Mouse (Mus musculus) urinary bladder, postnatal 14 days (tissue): Measurements from ENCODE around the gene Stard9.

Experiments used
- DNase-seq: peaks from one replicate; pipeline ENCODE4 v3.0.0; 2021; ENCODE audit warnings: low spot score

The Stard9 gene

DNA sequence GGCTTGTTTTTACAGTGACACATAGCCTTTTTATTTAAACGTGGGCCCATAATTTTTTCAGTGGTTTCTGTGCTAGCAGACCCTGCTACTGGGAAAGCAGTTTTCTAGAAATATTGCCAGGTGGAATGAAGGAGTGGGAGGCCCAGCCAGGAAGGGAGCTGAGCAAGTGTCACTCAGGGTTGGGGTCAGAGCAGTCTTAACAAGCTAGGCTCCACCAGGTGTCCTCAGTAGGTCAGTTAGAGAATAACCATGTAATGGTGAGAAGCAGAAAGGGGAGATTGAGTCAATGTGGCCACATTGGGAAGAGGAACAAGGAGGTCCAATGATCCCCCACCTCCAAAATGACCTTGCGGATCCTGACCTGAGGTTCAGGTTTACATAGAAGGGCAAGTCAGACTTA, 25.8 kb downstream of the Stard9 start:
- DNase-seq = no peak

DNA sequence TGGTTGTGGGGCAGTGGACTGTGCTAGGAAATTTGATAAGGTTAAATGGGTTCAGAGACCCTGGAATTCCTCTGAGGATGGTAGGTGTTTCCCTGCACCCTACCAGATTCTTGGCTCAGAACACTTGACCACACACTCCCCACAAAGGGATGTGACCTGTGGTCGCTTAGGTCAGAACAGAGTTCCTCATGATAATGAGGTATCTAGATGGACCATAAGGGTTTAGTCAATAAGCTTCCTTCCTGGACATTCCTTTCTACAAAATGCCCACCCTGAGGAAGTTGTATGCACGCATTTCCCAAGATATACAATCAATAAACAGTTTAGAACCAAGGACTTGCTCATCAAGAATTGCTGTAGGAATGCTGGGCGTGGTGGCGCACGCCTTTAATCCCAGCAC, 27.0 kb downstream of the Stard9 start:
- no peak for DNase-seq

DNA sequence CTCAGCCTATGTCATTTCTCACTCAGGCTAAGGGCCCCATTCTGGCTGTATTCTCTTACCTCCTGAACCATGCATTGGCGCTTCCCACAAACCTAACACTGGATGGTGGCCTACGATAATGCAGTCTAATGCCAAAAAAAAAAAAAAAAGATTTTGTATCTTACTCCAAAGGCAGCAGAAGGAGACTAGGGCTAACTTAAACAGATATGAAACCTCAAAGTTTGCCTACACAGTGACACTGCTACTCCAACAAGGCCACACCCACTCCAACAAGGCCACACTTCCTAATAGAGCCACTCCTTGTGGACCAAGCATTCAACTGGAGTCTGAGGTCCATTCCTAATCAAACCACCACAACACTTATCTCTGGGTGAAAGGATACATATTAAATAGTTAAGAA, 27.8 kb downstream of the Stard9 start:
- no peak for DNase-seq

DNA sequence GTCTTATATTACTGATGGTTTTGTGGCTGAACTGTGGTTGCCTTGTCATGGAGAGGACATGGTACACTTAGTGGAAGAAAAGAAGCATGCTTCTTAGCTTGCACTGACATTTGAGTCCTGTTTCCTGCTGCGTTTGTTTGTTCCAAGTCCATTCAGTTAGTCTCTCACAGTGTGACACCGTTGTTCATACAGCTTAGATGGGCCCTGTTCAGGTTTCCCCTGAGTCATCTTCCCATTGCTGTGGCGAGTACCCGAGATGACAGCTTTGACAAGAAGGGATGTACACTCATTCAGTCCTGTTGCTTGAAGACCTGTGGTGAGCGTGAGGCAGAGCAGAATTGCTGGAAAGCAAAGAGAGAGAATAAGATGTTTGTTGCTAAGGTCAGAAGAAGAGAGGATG, 29.6 kb downstream of the Stard9 start:
- DNase-seq = no peak

DNA sequence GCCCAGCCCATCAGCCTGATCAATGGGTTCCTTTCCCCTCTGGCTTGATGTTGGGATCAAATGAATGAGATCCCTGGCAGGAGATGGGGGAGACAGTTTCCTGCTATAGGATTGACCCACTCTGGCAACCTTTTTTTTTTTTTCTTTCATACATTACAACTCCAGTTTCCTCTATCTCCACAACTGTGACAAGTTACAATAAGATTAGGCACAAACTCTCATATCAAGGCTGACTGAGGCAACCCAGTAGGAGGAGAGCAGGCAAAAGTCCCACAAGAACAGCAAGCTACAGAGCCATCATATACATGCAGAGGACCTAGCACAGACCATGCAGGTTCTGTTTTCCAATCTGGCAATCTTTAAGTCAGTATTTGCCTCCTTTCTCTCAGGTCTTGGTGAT, 30.4 kb downstream of the Stard9 start:
- DNase-seq = no peak

DNA sequence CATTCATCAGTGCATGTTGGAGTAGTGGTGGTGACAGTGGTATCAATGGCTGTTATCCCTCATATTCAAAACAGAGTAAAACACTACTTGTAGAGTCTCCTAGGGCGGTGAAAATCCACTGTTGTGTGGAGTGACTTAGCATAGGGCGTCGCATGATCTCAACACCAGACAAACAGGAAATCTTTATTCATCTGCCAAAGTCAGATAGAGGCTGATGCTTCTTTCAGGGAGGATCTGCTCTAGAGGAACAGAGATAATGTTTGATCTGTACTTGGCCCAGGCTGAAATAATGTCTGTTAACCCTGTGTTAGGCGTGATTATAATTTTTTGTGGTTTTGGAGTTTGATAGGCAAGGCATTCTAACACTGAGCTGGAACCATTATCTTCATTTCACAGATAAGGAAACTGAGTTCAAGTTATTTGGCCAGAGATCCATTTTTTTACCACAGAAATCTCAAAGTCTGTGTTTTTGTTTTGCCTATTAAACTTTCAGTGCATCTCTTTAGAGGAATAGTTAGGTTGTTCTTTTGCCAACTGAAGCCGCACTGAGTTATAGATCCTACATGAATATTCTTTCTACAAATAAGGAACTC, 31.7 kb downstream of the Stard9 start:
- DNase-seq = no peak

DNA sequence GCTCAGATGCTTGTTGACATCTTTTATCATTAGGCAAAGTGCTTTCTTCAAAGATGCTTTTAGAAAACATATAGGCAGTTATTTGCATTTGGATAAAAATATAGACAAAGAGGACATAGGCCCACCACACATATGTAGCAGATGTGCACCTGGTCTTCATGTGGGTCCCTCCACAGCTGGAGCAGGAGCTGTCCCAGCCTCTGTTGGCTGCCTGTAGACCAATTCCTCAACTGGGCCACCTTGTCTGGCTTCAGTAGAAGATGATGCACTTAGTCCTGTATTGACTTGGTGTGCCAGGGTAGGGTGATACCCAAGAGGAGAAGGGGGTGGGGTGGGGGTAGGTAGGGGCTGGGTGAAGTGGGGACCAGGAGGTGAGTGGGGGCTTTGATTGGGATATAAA, 33.8 kb downstream of the Stard9 start:
- DNase-seq = no peak

DNA sequence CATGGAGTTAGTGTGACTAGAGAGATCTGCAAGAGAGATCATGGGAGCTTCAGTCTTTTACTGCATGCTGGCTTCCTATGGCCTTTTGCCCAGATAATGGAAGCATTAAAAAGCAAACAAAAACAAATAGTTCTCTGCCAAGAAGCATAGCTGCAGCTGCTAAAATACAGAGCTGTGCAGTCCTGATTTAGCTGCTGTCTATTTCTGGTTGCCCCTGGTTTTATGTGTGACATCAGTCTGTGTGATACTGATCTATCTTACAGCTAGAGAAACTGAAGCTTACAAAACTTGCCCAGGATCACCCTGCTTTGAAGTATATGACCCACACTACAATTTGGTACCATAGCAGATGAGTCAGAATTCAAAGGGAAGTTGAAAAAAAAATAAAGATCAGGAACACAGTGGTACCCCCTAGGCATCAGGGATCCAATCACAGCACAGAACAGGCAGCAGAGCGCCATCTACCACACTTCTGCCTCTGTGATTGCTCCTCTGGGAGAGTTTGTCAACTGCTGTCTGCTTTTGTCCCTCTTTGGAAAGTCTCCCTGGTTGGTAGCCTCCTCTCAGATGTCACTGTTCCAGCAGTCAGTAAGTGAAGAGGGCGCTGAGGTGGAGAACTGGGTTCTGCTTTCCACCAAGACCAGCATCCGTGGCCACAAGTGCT, 34.7 kb downstream of the Stard9 start:
- DNase-seq = no peak

DNA sequence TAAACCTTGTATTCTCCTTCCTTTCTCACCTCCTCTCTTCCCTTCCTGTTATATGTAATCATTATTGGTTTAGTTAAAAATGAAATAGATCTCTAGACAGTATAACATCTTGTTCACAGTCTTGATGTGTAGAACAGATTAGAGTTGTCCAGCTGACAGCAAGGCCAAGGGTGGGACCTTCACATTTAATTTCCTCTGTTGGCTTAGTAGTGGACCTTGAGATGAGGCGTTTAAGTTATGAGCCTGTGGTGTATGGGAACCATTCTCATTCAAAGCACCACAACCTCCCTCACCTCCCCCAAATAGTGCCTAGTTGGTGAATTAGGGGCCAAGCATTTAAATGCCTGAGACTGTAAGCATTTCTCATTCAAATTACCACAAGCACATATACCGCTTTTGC, 38.5 kb downstream of the Stard9 start:
- no peak for DNase-seq

DNA sequence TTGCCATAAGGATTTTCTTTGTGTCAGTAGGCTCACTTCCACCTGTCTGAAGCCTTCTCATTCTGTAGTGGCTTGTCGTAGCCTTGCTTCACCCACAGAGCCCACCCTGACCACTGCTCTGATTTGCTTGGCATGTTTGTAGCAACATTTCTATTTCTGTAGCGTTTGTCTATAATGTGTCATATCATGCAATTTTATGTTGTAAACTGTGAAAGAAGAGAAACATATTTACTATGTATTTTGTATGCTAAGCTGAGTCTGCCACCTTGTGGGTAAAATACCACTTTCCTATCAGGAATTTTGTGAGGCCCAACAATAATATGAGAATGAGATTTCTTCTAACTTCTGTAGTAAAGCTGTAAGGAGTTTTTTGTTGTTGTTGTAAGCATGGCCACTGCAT, 41.3 kb downstream of the Stard9 start:
- no peak for DNase-seq

DNA sequence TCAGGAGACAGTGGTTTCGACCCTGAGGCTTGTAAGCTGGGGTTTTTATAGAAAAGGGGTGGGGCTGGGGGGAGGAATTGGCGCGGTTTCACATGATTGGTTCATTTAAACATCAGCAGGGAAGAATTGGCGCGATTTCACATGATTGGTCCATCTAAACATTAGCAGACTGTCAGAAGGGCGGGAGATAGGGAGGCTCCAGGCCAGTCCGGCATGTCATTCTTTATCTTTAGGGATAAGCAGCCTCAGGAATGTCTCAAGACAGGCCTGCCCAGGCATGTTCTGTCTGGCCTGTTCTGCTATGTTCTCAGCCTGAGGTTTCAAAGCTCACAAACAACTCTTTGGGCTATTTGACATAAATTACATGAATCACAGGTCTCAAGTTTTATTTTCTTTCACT, 52.2 kb downstream of the Stard9 start:
- DNase-seq = peak; percentile 43

DNA sequence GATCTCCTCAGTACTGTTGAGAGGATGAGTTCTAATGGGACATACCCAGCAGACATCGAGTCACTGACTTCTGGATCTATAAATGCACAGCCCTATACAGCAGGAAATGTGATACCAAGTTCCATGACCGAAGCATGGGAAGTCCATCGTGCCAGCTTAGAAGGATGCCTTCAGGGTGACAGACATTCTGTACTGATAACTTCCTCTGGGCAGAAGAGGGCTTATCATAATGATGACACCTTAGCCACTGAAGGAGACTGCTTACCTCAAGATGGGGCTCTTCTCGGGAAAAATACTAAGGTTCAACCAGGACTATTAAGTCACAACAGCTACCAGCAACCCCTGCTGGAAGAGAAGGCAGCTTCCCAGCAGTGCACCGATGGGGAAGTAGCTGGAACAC, 68.8 kb downstream of the Stard9 start:
- no peak for DNase-seq

DNA sequence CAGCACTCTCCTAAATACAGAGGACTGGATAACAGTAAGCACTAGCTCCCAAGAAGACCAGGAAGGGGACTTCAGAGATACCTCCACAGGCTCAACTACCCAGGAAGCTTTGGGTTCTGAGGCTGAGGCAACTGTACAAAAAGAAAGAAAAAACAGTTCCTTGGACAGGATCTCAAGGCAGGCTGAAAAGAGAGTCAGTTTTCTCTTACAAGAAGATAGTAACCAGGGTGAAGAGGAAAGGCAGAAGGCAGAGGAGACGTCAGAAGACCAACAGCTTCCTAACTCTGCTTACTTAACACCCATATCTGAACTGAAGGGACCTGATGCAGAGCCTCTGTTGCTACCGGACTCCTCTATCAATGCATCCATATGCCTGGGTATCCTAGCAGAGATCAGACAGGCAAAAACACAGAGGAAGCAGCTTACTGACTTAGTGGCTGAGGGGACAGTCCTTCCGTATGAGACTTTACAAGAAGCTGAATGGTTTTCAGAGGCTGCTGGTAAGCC, 71.5 kb downstream of the Stard9 start:
- DNase-seq = no peak

DNA sequence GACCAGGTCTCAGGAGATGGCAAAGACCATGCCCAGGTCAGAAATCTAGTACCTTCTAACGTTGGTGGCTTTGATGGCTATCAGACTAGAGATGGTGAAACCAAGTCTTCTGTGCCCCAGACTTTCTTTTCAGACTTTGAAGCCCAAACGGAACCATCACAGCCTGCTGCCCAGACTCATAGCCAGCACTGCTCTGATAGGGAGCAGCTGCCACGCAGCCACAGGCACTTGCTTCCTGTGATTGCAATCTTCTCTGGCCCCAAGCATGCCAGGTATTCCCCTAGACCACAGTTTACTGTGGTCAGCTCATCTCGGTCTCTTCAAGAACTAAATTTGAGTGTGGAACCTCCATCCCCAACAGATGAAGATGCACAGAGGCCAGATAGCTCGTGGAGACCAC, 73.8 kb downstream of the Stard9 start:
- DNase-seq = no peak

DNA sequence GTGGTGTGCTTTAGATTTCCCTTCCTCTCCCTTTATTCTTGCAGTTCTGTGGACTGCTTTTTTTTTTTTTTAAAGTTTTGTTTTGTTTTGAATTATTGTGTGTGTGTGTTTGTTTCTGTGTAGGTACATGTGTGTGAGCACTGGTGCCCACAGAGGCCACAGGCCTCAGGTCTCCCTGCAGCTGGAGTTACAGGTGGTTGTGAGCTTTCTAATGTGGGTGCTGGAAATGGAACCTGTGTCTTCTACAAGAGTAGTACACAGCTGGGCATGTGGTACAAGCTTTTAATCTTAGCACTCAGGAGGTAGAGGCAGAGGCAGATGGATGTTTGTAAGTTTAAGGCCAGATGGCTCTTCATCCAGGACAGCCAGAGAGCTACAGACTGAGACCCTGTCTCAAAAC, 78.1 kb downstream of the Stard9 start:
- no peak for DNase-seq

DNA sequence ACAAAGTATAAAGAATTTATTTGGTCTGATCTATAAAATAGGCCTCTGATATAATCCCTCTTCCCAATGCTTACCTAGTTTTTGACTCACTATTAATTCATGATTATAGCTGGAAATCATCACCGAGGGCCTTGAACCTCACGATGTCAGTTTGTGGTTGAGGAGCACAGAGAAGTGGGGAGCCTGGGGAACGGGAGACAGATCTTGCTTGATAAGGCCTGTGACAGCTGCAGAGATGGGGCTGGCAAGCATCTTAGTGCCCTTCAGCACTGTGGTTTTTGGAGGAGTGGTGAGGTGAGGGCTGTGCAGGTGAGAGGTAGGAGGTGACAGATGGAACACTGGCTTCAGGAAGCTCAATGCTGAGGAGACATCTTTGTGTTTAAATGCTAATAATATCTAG, 81.2 kb downstream of the Stard9 start:
- no peak for DNase-seq

DNA sequence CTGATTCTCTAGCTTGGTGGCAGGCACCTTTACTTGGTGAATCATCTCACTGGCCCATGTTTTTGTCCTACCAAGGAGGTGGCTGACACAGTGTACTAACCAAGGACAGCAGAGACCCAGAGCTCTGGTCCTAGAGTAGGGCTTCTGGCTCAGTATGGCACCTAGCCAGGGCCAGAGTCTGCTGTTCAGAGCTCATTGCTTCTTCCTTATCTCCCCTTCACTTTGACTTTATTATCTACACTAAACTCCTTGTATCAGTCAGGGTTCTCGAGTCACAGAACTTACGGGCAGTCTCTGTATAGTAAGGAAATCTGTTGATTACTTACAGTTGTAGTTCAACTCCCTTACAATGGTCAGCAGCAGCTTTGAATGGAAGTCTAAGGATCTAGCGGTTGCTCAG, 82.0 kb downstream of the Stard9 start:
- DNase-seq = no peak

DNA sequence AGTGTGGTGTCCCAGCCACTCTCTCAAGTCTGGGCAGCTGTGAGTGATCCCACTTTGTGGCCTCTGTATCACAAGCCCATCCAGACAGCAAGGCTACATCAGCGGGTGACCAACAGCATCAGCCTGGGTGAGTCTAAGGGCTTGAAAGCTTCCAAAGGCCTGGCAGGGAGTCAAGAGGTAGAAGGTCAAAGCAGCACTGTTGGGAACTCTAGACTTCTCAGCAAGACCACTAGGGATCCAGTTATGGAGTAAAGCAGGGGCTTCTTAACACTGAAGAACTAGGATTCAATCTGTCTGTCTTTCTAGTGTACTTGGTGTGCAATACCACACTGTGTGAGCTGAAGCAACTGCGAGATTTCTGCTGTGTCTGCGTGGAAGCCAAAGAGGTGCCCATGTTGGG, 84.5 kb downstream of the Stard9 start:
- no peak for DNase-seq

DNA sequence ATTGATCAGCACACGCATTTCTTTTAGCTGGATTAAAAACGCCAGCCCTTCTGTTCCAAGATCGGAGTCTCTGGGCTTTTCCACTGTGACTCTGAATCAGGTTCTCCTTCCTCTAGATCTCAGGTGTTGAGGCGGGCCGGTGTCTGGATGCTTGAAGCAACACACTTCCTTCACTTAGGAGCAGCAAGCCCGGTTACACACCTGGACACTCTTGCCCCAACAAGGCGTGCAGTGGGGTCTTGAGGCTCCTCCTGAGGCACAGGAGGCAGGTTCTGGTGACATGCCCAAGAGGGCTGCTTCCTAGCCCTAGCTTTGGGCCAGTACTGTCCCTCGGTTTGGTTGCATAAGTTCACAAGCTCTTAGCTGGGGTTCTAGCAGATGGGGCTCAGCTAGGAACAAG, 89.6 kb downstream of the Stard9 start:
- DNase-seq = no peak

DNA sequence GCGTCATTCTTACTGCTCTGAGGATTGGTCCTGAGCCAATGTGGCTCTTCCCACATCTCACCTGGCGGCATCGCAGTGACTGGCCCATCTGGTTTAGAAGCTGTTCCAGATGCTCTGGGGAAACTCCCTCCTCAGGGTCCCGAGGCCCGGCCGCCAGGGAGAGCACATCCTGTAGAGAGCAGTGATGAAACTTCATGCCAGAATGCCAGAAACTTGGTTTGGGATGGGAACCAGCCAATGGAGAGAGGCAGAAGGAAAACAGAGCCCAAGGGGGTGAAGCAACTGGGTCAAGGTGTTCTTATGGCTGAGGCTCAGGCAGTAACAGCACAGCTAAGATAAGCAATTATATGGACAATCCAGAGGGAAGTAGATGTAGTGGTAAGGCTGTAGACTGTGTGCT, 91.9 kb downstream of the Stard9 start:
- DNase-seq = no peak

DNA sequence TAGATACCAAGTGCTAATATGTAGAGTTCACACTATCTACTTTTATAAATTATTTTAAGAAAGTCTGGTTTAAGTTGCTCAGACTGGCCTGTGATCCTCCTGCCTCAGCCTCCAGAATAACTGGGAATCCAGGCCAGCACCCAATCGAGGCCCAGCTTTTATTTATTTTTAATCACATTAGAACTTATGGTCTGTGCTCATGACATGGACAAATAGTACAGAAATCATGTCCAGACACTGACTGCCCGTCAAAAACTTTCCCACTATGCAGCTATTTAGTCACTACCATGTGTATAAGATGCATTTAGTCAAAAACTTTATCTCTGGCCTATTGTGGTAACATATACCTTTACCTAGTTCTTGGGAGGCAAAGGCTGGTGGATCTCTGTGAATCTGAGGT, 93.0 kb downstream of the Stard9 start:
- no peak for DNase-seq

DNA sequence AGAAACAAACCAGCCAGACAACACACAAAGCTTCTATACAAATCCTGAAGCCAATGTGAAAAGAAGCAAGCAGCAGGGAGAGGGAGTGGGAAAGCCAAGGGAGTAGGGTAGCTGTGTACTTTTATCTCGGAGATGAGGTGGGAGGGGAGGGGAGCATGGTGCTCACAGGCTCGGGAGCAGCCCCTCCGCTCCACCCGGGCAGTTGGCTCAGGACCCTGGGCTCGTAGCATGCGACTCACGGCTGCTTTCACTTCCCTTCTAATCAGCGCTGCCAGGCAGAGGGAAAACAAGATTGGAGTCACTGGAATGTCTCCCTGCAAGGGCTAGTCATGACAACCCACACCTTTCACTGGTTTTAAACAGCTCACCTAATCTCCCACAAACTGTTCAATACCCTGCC, 93.6 kb downstream of the Stard9 start:
- DNase-seq = no peak

DNA sequence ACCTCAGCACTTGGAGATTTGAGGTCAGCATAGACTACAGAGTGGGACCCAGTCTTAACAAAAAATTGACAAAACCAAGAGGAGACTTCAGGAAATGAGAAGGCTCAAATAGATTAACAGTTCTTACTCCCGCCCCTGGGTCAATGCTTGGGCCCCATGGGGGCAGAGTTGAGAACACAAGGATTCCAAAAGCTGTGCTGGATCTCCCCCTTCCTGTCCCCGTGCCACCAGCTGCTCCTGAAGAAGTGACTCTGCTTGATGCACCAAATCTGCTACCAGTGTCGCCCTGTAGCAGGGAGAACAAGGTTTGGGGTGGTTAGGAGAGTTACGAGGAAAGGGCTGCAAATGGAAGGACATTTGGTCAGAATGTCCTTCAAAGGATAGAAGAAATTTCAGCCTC, 94.7 kb downstream of the Stard9 start:
- no peak for DNase-seq

DNA sequence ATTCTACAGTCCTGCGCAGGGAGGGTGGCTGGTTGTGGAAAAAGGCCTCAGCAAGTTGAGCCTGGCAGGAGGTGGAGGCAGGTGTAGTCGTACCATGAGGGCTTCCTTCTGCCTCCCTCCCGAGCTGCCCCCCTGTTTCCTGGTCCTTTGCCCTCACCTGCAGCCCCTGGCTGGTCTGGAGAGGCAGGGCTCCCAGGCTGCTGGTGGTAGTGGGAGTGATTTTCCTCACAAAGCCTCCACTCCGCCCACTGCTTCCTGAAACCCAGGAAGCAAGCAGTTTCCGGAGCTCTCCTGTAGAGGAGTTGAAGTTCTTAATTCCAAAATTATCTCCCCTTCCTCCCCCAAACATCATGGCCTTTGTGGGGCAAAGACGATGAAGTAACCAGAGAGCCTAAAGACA, 95.3 kb downstream of the Stard9 start:
- DNase-seq = no peak
